Mouse (Mus musculus) cerebellum, adult 9-11 months (tissue): ENCODE measurements around the gene Dcx.

Experiments
- DNase-seq: peaks from one replicate; pipeline ENCODE4 v3.0.0; 2022

The Dcx gene

GRCm38 (mm10) chrX:143818961-143819360 lies 114.2 kb downstream of the Dcx start:
- DNase-seq: no peak

DNA sequence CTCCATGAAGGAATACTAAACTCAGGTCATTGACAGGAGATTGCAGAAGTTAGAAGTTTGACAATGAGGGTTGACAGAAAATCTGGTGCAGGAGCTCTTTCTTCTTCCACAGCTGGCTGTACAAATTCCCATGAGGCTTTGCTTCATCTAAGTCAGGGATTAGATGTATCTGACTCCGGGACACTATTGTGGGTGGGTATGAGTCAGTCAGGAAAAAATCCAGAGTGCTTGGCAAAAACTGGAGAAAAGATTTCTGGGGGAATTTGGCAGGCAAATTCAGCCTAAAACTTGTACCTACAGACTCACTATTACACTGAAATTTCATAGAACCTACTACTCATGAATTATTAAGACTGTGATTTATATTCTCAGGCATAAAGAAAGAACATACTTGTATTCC lies 117.2 kb downstream of the Dcx start:
- DNase-seq: no peak
